Mouse (Mus musculus): ENCODE results near the gene 1110002E22Rik.

GRCm38 (mm10) chr3:138101936-138102335 is 37.1 kb downstream of the 1110002E22Rik start:
- no peak for TF ChIP-seq CTCF (IDR thresholded peaks at IDR 0.05; ENCODE audit: low read depth)
- TF ChIP-seq EP300 (IDR thresholded peaks at IDR 0.05; ENCODE audit: low read depth), result no peak
